Mouse (Mus musculus): ENCODE results near the gene Tlr2. TPM values are rescaled to one million over a fixed set of nuclear protein-coding genes. Genes with fewer than 3 reads are reported as not detected.
"Not testable (repeated sequence)": the region's sequence is repeated elsewhere in the genome, so short reads cannot be mapped to it uniquely, and the experiment has no call there.

Gene Tlr2
- 9.1 and 12.1 TPM in 2 replicates for total RNA-seq (2017)

GRCm38 (mm10) chr3:83841095-83841850 is at the start of gene Tlr2:
TSS of gene Tlr2 (minus strand) at chr3:83841767.
- peak; percentile 72 to 75 for ATAC-seq (replicated peaks in 1 of 2; ENCODE audit: insufficient read depth in 1 of 2, low FRiP score in 2 of 2, low TSS enrichment in 1 of 2, low read depth in 1 of 2, poor library complexity in 2 of 2, severe bottlenecking in 2 of 2)

GRCm38 (mm10) chr3:83885163-83885562 is 43.6 kb upstream of the Tlr2 start:
- peak; percentile 65 to 91; a peak in 3 of 4 replicates for ATAC-seq (replicated peaks in 1 of 2; ENCODE audit: insufficient read depth in 1 of 2, low FRiP score in 2 of 2, low TSS enrichment in 1 of 2, low read depth in 1 of 2, poor library complexity in 2 of 2, severe bottlenecking in 2 of 2)

- ATAC-seq (replicated peaks in 1 of 2; ENCODE audit: insufficient read depth in 1 of 2, low FRiP score in 2 of 2, low TSS enrichment in 1 of 2, low read depth in 1 of 2, poor library complexity in 2 of 2, severe bottlenecking in 2 of 2): not testable (repeated sequence)
Measured at GRCm38 (mm10) chr3:83879261-83880050, 37.9 kb upstream of the Tlr2 start.

DNA sequence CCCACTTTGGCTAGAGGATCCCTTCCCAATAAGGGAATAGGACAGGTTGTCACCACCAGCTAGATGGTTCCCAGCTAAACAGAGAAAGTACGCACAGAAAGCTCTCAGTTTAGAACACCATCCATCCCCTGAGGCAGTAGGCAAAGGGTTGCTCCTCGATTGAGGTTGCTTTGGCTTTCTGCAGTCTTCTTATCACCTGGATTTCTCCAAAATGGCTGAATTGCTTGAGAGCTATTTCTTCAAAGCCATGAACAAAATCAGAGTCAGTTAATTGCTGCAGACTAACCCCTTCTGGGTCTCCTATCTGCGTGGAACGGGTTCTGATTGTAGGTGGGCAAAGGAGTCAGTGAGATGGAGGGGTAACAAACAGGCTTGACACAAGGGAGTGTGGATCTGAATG is 37.2 kb upstream of the Tlr2 start:
- no peak for ATAC-seq (replicated peaks in 1 of 2; ENCODE audit: insufficient read depth in 1 of 2, low FRiP score in 2 of 2, low TSS enrichment in 1 of 2, low read depth in 1 of 2, poor library complexity in 2 of 2, severe bottlenecking in 2 of 2)

- no peak for ATAC-seq (replicated peaks in 1 of 2; ENCODE audit: insufficient read depth in 1 of 2, low FRiP score in 2 of 2, low TSS enrichment in 1 of 2, low read depth in 1 of 2, poor library complexity in 2 of 2, severe bottlenecking in 2 of 2)
Measured at GRCm38 (mm10) chr3:83876299-83876698, 34.7 kb upstream of the Tlr2 start.

- ATAC-seq (replicated peaks in 1 of 2; ENCODE audit: insufficient read depth in 1 of 2, low FRiP score in 2 of 2, low TSS enrichment in 1 of 2, low read depth in 1 of 2, poor library complexity in 2 of 2, severe bottlenecking in 2 of 2): not testable (repeated sequence)
Measured at GRCm38 (mm10) chr3:83875078-83875477, 33.5 kb upstream of the Tlr2 start.

DNA sequence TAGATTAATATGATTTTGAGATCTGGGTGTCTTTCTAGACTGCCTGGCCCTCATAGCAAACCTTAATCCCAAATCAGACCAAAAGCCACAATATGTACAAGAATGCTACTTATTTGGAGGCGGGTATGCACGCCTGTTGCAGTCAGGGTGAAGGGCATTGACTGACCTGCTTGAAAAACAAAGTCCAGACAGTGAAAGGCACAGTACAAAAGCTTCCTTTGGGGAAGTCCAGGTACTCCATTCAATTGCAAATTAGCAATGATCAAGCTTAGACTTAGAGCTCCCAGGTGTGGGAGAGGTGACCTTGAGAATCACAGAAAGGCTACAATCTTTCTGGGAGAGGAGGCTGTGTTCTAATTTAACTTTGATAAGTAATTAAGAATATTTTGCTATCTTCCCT is 31.3 kb upstream of the Tlr2 start:
- not testable (repeated sequence) for ATAC-seq (replicated peaks in 1 of 2; ENCODE audit: insufficient read depth in 1 of 2, low FRiP score in 2 of 2, low TSS enrichment in 1 of 2, low read depth in 1 of 2, poor library complexity in 2 of 2, severe bottlenecking in 2 of 2)

GRCm38 (mm10) chr3:83871962-83872361 is 30.4 kb upstream of the Tlr2 start:
- not testable (repeated sequence) for ATAC-seq (replicated peaks in 1 of 2; ENCODE audit: insufficient read depth in 1 of 2, low FRiP score in 2 of 2, low TSS enrichment in 1 of 2, low read depth in 1 of 2, poor library complexity in 2 of 2, severe bottlenecking in 2 of 2)

- not testable (repeated sequence) for ATAC-seq (replicated peaks in 1 of 2; ENCODE audit: insufficient read depth in 1 of 2, low FRiP score in 2 of 2, low TSS enrichment in 1 of 2, low read depth in 1 of 2, poor library complexity in 2 of 2, severe bottlenecking in 2 of 2)
Measured at GRCm38 (mm10) chr3:83871559-83871958, 30.0 kb upstream of the Tlr2 start.

DNA sequence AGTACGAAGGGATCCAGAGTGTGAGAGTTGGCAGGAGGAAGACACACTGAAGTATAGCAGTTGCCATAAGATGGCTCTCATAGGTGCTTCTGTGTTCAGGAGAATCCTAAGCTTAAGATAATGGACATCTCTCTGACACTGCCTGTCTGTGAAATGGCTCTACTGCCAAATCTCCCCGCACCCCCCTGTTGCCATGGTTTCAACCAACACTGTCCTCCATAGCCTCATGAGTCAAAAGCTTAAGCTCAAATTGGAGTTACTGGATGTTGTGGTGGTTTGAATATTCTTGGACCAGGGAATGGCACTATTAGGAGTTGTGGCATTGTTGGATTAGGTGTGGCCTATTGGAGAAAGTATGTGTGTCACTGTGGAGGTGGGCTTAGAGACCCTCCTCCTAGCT is 28.2 kb upstream of the Tlr2 start:
- no peak for ATAC-seq (replicated peaks in 1 of 2; ENCODE audit: insufficient read depth in 1 of 2, low FRiP score in 2 of 2, low TSS enrichment in 1 of 2, low read depth in 1 of 2, poor library complexity in 2 of 2, severe bottlenecking in 2 of 2)

DNA sequence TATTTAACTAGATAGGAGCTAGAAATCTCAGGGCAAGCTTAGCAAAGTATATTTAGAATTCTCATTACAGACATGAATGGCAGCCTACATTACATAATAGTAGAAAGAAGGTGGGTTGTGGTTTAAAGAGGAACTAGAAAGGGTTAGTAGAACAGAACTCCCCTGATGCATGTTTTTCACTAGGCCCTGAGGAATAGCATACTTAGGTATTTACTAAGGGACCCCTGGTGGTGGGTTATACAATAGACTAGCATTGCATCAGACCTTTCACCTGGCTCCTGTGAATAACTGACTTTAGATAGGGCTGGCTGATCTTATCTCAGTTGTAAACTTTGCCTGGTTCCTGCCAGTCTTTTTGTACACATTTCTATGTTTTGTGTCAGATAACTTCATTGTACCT is 25.5 kb upstream of the Tlr2 start:
- not testable (repeated sequence) for ATAC-seq (replicated peaks in 1 of 2; ENCODE audit: insufficient read depth in 1 of 2, low FRiP score in 2 of 2, low TSS enrichment in 1 of 2, low read depth in 1 of 2, poor library complexity in 2 of 2, severe bottlenecking in 2 of 2)

GRCm38 (mm10) chr3:83865216-83865615 is 23.6 kb upstream of the Tlr2 start:
- no peak for ATAC-seq (replicated peaks in 1 of 2; ENCODE audit: insufficient read depth in 1 of 2, low FRiP score in 2 of 2, low TSS enrichment in 1 of 2, low read depth in 1 of 2, poor library complexity in 2 of 2, severe bottlenecking in 2 of 2)

DNA sequence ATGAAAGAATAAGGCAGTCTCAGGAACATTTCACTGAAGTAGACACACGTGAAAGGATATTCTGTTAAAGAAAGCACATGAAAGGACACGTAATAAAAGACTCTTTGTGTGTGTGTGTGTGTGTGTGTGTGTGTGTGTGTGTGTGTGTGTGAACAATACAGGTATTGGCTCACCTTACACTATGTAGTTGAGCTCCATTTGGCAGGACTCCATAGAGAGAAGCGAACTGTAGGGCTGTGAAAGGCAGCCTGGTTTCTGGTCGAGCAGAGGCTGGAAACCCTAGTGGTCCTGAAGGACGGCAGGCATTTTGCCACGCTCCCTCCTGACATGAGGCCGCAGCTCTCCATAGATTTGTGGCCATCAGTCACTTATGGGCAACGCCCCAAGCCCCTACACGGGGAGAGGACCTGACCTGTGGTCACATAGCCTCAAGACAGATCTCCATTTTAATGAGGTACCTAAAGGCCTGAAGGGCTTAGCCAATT is 22.5 kb upstream of the Tlr2 start:
- ATAC-seq (replicated peaks in 1 of 2; ENCODE audit: insufficient read depth in 1 of 2, low FRiP score in 2 of 2, low TSS enrichment in 1 of 2, low read depth in 1 of 2, poor library complexity in 2 of 2, severe bottlenecking in 2 of 2): no peak

DNA sequence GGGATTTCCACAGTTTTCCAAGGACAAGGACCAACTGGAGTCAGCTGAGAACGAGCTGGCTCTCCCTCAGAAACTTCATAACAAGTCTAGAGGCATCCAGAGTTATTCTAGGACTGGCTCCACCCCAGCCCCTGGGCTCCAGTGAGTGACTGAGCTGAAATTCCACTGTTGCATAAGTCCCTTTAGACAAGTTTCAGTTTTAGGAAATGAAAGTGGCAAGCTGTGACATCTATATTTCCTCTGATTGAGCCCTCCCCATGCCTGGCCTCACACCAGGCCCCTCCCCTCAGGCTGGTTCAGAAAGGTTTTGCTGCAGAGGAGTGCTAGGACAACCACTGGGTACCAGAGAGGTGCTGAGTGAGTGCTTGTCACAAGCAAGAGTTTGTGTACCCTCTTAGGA is 21.4 kb upstream of the Tlr2 start:
- peak; percentile 96 for ATAC-seq (replicated peaks in 1 of 2; ENCODE audit: insufficient read depth in 1 of 2, low FRiP score in 2 of 2, low TSS enrichment in 1 of 2, low read depth in 1 of 2, poor library complexity in 2 of 2, severe bottlenecking in 2 of 2)

DNA sequence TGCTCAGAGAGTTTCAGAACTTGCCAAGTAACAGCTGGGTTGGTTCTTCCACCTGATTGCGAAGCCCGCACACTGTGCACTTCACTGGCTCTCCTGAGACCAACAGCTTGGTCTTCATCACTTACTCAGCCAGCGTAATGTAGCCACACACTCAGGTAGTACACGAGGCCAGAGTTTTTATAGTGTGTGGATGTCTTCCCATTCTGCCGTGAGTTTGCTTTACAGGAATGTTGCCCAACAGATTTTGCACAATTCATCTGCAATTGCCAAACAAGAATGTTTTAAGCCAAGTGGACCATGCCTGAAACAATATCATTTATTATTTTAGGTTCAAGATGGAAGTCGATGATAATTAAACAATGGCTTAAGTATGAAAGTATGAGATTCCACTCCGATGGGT is 18.0 kb upstream of the Tlr2 start:
- no peak; a peak in 1 of 4 replicates for ATAC-seq (replicated peaks in 1 of 2; ENCODE audit: insufficient read depth in 1 of 2, low FRiP score in 2 of 2, low TSS enrichment in 1 of 2, low read depth in 1 of 2, poor library complexity in 2 of 2, severe bottlenecking in 2 of 2)

DNA sequence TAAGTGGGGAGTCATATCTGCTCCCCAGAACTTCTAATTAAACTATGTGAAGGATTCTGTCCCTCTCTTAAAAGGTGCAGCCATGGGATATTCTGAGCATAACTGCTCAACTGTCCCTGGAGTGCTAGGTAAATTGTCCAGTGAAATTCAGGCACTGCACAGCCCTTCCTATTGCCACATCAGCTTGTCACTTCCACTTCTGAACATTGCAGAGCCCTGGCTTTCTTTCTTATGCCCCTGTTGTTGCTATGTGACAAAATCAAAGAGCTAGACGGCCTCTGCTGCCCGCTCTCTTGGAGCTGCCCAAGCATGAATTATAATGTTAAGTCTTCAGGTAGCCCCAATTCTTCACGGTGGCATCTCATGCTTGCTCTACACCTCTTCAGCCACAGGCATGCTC is 17.5 kb upstream of the Tlr2 start:
- peak in 1 of 2 experiments; percentile 46; a peak in 1 of 4 replicates for ATAC-seq (replicated peaks in 1 of 2; ENCODE audit: insufficient read depth in 1 of 2, low FRiP score in 2 of 2, low TSS enrichment in 1 of 2, low read depth in 1 of 2, poor library complexity in 2 of 2, severe bottlenecking in 2 of 2)

DNA sequence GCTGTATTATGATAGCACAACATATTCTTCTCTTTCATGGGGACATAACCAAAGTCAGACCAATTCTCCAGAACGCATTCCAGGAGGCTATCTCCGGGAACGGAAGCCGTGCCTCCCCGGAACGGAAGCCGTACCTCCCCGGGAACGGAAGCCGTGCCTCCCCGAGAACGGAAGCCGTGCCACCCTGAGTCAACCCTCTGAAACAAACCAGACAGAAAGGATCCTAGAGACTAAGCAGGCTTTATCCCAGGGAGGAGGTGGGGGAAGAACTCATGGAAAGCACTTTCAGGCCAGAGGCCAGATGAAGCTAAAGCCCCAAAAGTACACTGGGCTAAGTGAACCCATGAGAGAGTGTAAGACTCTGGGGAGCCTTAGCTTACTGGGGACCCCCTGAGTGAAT is 16.1 kb upstream of the Tlr2 start:
- no peak for ATAC-seq (replicated peaks in 1 of 2; ENCODE audit: insufficient read depth in 1 of 2, low FRiP score in 2 of 2, low TSS enrichment in 1 of 2, low read depth in 1 of 2, poor library complexity in 2 of 2, severe bottlenecking in 2 of 2)

DNA sequence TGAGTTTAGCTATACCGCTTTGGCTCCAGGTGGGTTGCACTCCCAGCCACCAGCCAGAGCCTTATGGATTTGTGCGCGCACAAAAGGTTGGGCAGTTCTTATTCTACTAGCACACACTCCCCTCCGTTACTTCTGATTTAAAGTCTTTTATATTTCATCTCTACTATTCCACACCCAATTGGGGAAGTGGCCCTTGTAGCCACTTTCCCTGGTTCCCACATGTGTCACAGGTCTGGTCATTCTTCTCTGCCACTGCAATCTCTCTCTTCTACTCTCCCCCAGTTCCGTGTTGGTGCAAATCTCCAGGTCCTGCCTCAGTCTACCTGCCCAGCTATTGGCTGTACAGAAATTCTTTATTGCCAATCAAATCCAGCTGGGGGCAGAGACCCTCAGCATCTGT is 14.1 kb upstream of the Tlr2 start:
- ATAC-seq (replicated peaks in 1 of 2; ENCODE audit: insufficient read depth in 1 of 2, low FRiP score in 2 of 2, low TSS enrichment in 1 of 2, low read depth in 1 of 2, poor library complexity in 2 of 2, severe bottlenecking in 2 of 2): no peak
